Mouse (Mus musculus): ENCODE measurements at regions not wholly inside any gene's neighbourhood (a gene's known extent, or its start where the extent isn't known, plus 50 kb on each side); places are given as distances from the start of the nearest gene placed in this dataset.

- no peak for DNase-seq (ENCODE audit: low read depth, low spot score)
These were observed 70.0 kb upstream of the Fggy start for GRCm38 (mm10) chr4:95487323-95487722.

DNA sequence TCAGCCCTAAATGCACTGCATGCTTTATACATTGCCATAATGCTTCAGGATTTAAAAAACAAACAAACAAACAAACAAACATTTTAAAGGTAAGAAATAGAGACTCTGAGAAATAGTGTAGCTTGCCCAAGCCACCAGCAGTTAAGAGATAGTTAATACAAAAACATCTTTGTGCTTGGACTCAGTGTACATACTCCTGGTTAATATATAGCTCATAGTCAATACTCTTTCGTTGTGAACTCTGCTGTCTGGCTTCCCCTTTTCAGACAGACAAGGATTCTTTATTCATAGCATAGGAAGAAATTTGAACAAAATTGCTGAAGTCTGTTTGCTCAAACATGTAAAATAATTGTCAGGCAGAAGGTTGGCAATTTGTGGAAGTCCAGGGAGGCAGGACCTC lies 69.3 kb upstream of the Fggy start:
- no peak for DNase-seq (ENCODE audit: low read depth, low spot score)

- no peak for DNase-seq (ENCODE audit: low read depth, low spot score)
These were observed 68.2 kb upstream of the Fggy start for GRCm38 (mm10) chr4:95489059-95489458.

- DNase-seq (ENCODE audit: low read depth, low spot score), result no peak
These were observed 57.0 kb upstream of the Fggy start for GRCm38 (mm10) chr4:95500265-95500664.

DNA sequence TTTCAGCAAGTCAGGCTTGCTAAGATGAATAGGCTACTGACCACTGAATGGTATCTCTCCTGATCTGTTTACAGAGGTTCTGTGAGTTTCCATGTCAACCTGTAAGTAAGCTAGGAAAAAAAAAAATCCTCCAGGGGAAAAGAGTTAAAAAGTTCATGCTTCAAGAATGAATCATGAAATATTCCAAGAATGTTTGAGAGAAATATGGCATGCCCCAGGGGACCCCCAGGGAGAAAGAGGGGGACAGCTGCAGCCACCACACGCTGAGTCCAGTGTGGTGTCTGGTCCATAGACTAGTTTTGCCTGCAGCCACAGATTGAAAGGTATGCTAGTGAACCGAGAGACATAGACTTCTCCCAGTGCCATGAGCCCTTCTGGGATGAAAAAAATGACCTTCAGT lies 56.1 kb upstream of the Fggy start:
- no peak for DNase-seq (ENCODE audit: low read depth, low spot score)

DNA sequence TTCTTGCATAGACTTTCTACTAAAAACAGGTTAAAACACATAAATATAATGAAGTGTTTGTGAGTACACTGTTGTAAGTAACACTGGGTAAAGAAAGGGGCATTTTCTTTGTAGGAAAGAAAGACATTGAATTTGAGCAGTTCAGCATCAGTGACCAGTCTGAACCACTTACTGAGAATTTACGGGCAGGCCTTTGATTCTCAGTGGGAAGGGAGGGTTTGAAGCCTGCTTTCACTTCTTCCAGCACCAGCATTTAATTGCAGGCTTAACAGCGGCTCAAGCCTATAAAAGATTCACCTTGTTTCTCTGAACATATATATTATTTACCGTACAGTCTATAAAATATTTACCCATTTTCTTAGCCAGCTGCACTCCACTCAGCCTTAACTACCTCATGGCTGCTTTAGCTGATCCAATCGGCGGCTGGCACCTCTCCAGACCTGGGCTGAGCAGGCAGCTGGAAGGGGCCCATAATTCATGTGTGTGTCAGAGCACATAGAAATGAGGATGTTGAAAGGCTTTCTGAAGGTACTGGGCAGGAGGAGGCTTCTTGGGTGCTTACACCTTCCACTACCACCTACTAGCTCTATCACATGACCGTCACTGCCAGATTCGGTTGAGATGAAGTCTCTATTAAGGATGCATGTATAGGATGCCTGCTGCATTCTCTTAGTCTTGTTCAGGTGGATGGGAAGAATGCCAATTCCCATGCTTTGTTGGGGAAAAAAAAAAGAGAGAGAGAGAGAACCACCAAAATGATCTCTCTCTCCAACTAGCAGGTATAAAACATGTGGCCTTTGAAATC lies 50.0 kb upstream of the Fggy start:
- no peak for DNase-seq (ENCODE audit: low read depth, low spot score)
